Mouse (Mus musculus): ENCODE measurements around the gene Rtn4. TPM values are rescaled to one million over a fixed set of nuclear protein-coding genes. Genes with fewer than 3 reads are reported as not detected.

Gene Rtn4
- total and polyA plus RNA-seq, 3 experiments, result 95.8 to 224 (median 168) TPM

DNA sequence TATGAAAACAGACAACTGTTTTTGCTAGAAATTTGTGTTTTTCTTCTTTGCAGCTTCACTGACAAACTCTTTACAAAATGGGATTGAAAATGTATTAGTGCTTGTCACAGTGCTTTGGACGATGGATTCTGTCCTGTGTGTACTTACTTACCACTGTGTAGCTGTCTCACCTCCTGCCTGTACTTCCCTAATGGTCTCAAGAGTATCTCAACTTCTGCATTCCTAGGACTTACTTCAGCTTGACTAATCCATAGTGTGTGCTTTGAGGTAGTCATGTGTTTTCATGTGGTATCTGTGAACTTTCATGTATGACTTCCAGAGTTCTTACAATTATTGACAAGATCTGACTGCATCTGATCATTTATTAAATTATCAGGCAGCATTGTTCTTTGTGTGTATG is 35.2 kb downstream of the Rtn4 start:
- no peak overlapping the region for H3K27ac ChIP-seq (ENCODE audit: insufficient read depth, low read depth)
- dilution Hi-C loops (cut with MboI; ENCODE audit: extremely low pct_ligation_motif_present, extremely low pct_unique_long_range_greater_than_20kb, low sequenced_read_pairs), result no loop called here

DNA sequence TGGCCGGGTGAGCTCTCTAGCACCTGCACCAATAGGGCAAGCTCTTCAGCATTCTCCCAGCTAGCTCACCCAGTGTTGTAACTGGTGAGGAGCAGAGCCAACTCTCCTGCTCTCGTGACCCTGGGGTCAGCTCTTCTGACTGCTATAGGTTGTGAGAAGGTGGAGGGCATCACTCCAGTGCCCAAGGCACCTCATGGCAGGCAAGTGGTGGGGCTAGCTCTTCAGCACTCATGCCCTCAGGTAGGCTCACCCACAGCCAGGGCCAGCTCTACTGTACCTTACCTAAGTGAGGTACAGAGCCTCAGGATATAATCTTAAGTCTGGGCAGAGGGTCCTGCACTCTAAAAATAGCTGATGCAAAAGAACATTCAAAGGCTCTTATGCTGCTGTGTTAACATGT is 47.0 kb downstream of the Rtn4 start:
- H3K27ac ChIP-seq (ENCODE audit: insufficient read depth, low read depth), result no peak overlapping the region
- no peak overlapping the region for H3K9ac ChIP-seq (ENCODE audit: insufficient read depth, low read depth)
- no peak for DNase-seq (ENCODE audit: extremely low read depth)
- peaks cover 0 to 5% of the 10 kb centered on the region in 2 experiments; a peak in 1 of 4 replicates for H3K4me1 ChIP-seq (ENCODE audit: control insufficient read depth in 1 of 2, insufficient read depth in 2 of 2)
- no peaks in the 10 kb centered on the region for H3K27me3 ChIP-seq (replicated peaks)
- peaks cover 21 to 86% of the 10 kb centered on the region in 2 experiments for H3K36me3 ChIP-seq (replicated peaks in 1 of 2; ENCODE audit: control insufficient read depth in 1 of 2, insufficient read depth in 1 of 2, low read length in 1 of 2)
- no peak overlapping the region for H3K4me2 ChIP-seq (ENCODE audit: insufficient read depth, low read depth, poor library complexity, severe bottlenecking)
- dilution Hi-C loops (cut with MboI; ENCODE audit: extremely low pct_ligation_motif_present, extremely low pct_unique_long_range_greater_than_20kb, low sequenced_read_pairs), result no loop called here
- in situ Hi-C loops (cut with MboI; ENCODE audit: low pct_ligation_motif_present, low pct_unique_long_range_greater_than_20kb, low sequenced_read_pairs), result no loop called here
- no peak overlapping the region for H3K4me3 ChIP-seq (replicated peaks in 1 of 3; ENCODE audit: low read depth in 2 of 3, low read length in 2 of 3, poor library complexity in 1 of 3)
- TF ChIP-seq ELF1 (IDR thresholded peaks at IDR 0.05; ENCODE audit: low read depth, low read length), result no peak
- TF ChIP-seq JUND (conservative IDR thresholded peaks at IDR 0.05; ENCODE audit: low read depth, low read length), result no peak
- TF ChIP-seq USF1 (IDR thresholded peaks at IDR 0.05; ENCODE audit: low read depth, low read length), result no peak
- no peak for TF ChIP-seq MAZ (IDR thresholded peaks at IDR 0.05; ENCODE audit: low read depth, low read length)
- no peak for TF ChIP-seq MAX (IDR thresholded peaks at IDR 0.05; ENCODE audit: low read length)
- TF ChIP-seq NRF1 (IDR thresholded peaks at IDR 0.05; ENCODE audit: low read depth, low read length), result no peak
- no peak for TF ChIP-seq POLR2A (IDR thresholded peaks at IDR 0.05; ENCODE audit: low read depth, low read length)
- no peak for TF ChIP-seq MAFK (IDR thresholded peaks at IDR 0.05; ENCODE audit: insufficient replicate concordance, low read length)
- no peak for TF ChIP-seq CTCF (conservative IDR thresholded peaks at IDR 0.05 in 1 of 2, IDR thresholded peaks at IDR 0.05 in 1 of 2; ENCODE audit: low read depth in 2 of 2, low read length in 2 of 2)
- no peak for TF ChIP-seq BHLHE40 (IDR thresholded peaks at IDR 0.05; ENCODE audit: low read depth, low read length)
- TF ChIP-seq GABPA (IDR thresholded peaks at IDR 0.05; ENCODE audit: insufficient replicate concordance, low read depth, low read length), result no peak
- TF ChIP-seq MYC (IDR thresholded peaks at IDR 0.05; ENCODE audit: low read depth, low read length), result no peak
- TF ChIP-seq HCFC1 (IDR thresholded peaks at IDR 0.05; ENCODE audit: low read depth, low read length), result no peak
- no peak for TF ChIP-seq ZC3H11A (IDR thresholded peaks at IDR 0.05; ENCODE audit: low read depth, low read length)
- TF ChIP-seq EP300 (IDR thresholded peaks at IDR 0.05; ENCODE audit: low read length), result no peak
- TF ChIP-seq NELFE (IDR thresholded peaks at IDR 0.05; ENCODE audit: low read depth, low read length), result no peak
- TF ChIP-seq UBTF (IDR thresholded peaks at IDR 0.05; ENCODE audit: low read depth, low read length), result no peak
- no peak for TF ChIP-seq ZNF384 (IDR thresholded peaks at IDR 0.05; ENCODE audit: low read depth, low read length)
- no peak for TF ChIP-seq PAX5 (IDR thresholded peaks at IDR 0.05; ENCODE audit: low read length)
- no peak for TF ChIP-seq SIN3A (IDR thresholded peaks at IDR 0.05; ENCODE audit: low read length)
- no peaks in the 10 kb centered on the region for H3K9me3 ChIP-seq (replicated peaks; ENCODE audit: low read length)
- H3K79me2 ChIP-seq (replicated peaks; ENCODE audit: control insufficient read depth, extremely low read depth, insufficient read depth, poor library complexity, severe bottlenecking), result peaks cover 5% of the 10 kb centered on the region; the same call in 1 of the 2 replicates

More for the DNA sequence above, 35.2 kb downstream of the Rtn4 start:
- H3K9ac ChIP-seq (ENCODE audit: insufficient read depth, low read depth), result no peak overlapping the region
- H3K4me1 ChIP-seq (ENCODE audit: control insufficient read depth in 1 of 2, insufficient read depth in 2 of 2), result peaks cover 8 to 37% of the 10 kb centered on the region in 2 experiments
- TF ChIP-seq ZMIZ1 (IDR thresholded peaks at IDR 0.05; ENCODE audit: low read depth, low read length) (no peak), MAZ (IDR thresholded peaks at IDR 0.05; ENCODE audit: low read depth, low read length) (no peak), RCOR1 (conservative IDR thresholded peaks at IDR 0.05; ENCODE audit: low read depth, low read length) (no peak), ELF1 (IDR thresholded peaks at IDR 0.05; ENCODE audit: low read depth, low read length) (no peak), MAX (IDR thresholded peaks at IDR 0.05; ENCODE audit: low read length) (no peak), ZC3H11A (IDR thresholded peaks at IDR 0.05; ENCODE audit: low read depth, low read length) (no peak), EP300 (IDR thresholded peaks at IDR 0.05; ENCODE audit: low read length) (no peak), JUN (IDR thresholded peaks at IDR 0.05; ENCODE audit: insufficient read depth, low read depth, low read length) (no peak), NRF1 (IDR thresholded peaks at IDR 0.05; ENCODE audit: low read depth, low read length) (no peak), ZKSCAN1 (IDR thresholded peaks at IDR 0.05; ENCODE audit: borderline replicate concordance, low read depth, low read length) (no peak), PAX5 (IDR thresholded peaks at IDR 0.05; ENCODE audit: low read length) (no peak), MXI1 (IDR thresholded peaks at IDR 0.05; ENCODE audit: low read depth, low read length) (no peak), ZNF384 (IDR thresholded peaks at IDR 0.05; ENCODE audit: low read depth, low read length) (no peak), TBP (conservative IDR thresholded peaks at IDR 0.05; ENCODE audit: low read depth, low read length) (no peak), USF1 (IDR thresholded peaks at IDR 0.05; ENCODE audit: low read depth, low read length) (no peak)
- no peaks in the 10 kb centered on the region for H3K27me3 ChIP-seq (replicated peaks)
- peaks cover 4 to 44% of the 10 kb centered on the region in 2 experiments for H3K36me3 ChIP-seq (replicated peaks in 1 of 2; ENCODE audit: control insufficient read depth in 1 of 2, insufficient read depth in 1 of 2, low read length in 1 of 2)
- H3K79me2 ChIP-seq (replicated peaks; ENCODE audit: control insufficient read depth, extremely low read depth, insufficient read depth, poor library complexity, severe bottlenecking), result peaks cover 33% of the 10 kb centered on the region
- in situ Hi-C loops (cut with MboI; ENCODE audit: low pct_ligation_motif_present, low pct_unique_long_range_greater_than_20kb, low sequenced_read_pairs), result no loop called here
- no peak for DNase-seq (ENCODE audit: extremely low read depth)
- H3K9me3 ChIP-seq (replicated peaks; ENCODE audit: low read length), result peaks cover 5% of the 10 kb centered on the region
- no peak overlapping the region for H3K4me2 ChIP-seq (ENCODE audit: insufficient read depth, low read depth, poor library complexity, severe bottlenecking)
- no peak overlapping the region for H3K4me3 ChIP-seq (replicated peaks in 1 of 3; ENCODE audit: low read depth in 2 of 3, low read length in 2 of 3, poor library complexity in 1 of 3)
